Mouse (Mus musculus) urinary bladder, adult 18-20 months (tissue): Measurements from ENCODE around the gene Ptp4a2.
"Not testable (repeated sequence)": the region's sequence is repeated elsewhere in the genome, so short reads cannot be mapped to it uniquely, and the experiment has no call there.

ENCODE experiments used
- DNase-seq, 2 experiments: peaks; one replicate each; pipeline ENCODE4 v3.0.0; 2022; ENCODE audit warnings: low spot score in 2 of 2, mixed read lengths in 2 of 2

Ptp4a2 gene

GRCm38 (mm10) chr4:129851861-129852260 lies 40.8 kb downstream of the Ptp4a2 start:
- no peak for DNase-seq

GRCm38 (mm10) chr4:129853053-129853452 lies 42.0 kb downstream of the Ptp4a2 start:
- DNase-seq = no peak

- DNase-seq = no peak
These were observed 43.0 kb downstream of the Ptp4a2 start for GRCm38 (mm10) chr4:129853996-129854395.

GRCm38 (mm10) chr4:129854615-129855014 lies 43.6 kb downstream of the Ptp4a2 start:
- DNase-seq = no peak

GRCm38 (mm10) chr4:129855051-129855970 lies 44.3 kb downstream of the Ptp4a2 start:
- no peak for DNase-seq

GRCm38 (mm10) chr4:129860456-129860855 lies 49.4 kb downstream of the Ptp4a2 start:
- DNase-seq = no peak

GRCm38 (mm10) chr4:129861400-129861799 lies 50.4 kb downstream of the Ptp4a2 start:
- DNase-seq = no peak

- no peak for DNase-seq
These were observed 51.3 kb downstream of the Ptp4a2 start for GRCm38 (mm10) chr4:129862357-129862756.

GRCm38 (mm10) chr4:129866171-129866570 lies 55.2 kb downstream of the Ptp4a2 start:
- not testable (repeated sequence) for DNase-seq

GRCm38 (mm10) chr4:129868211-129868610 lies 57.2 kb downstream of the Ptp4a2 start:
- DNase-seq = no peak

- DNase-seq = no peak
These were observed 59.5 kb downstream of the Ptp4a2 start for GRCm38 (mm10) chr4:129870483-129870882.

- DNase-seq = no peak
These were observed 61.4 kb downstream of the Ptp4a2 start for GRCm38 (mm10) chr4:129872376-129872922.

- DNase-seq = no peak
These were observed 63.8 kb downstream of the Ptp4a2 start for GRCm38 (mm10) chr4:129874805-129875204.

- DNase-seq = no peak
These were observed 64.4 kb downstream of the Ptp4a2 start for GRCm38 (mm10) chr4:129875406-129875805.

- peak; percentile 65 to 68 for DNase-seq
These were observed 66.1 kb downstream of the Ptp4a2 start for GRCm38 (mm10) chr4:129876831-129877764.

GRCm38 (mm10) chr4:129877967-129878655 lies 67.1 kb downstream of the Ptp4a2 start:
- DNase-seq = no peak

GRCm38 (mm10) chr4:129878656-129879145 lies 67.7 kb downstream of the Ptp4a2 start:
- DNase-seq = no peak

GRCm38 (mm10) chr4:129879206-129879780 lies 68.3 kb downstream of the Ptp4a2 start:
- DNase-seq = no peak

- DNase-seq = no peak
These were observed 69.6 kb downstream of the Ptp4a2 start for GRCm38 (mm10) chr4:129880615-129881014.

- DNase-seq = no peak
These were observed 70.6 kb downstream of the Ptp4a2 start for GRCm38 (mm10) chr4:129881661-129882060.
